Mouse (Mus musculus) hindbrain, embryonic 10.5 days (tissue): ENCODE measurements around the gene Gzma. TPM values are rescaled to one million over a fixed set of nuclear protein-coding genes. Genes with fewer than 3 reads are reported as not detected.

ENCODE experiments used
- polyA plus RNA-seq: library from polyadenylated mRNA; unstranded; fragments of >200 nt; fragmentation: Nextera tagmentation; extraction: Ambion mirVana; gene quantifications from 2 replicates; pipeline ENCODE4 v1.2.1, GENCODE M21; 2016

The Gzma gene
- polyA plus RNA-seq, 1 experiment from 2014 or later = not detected

Other genes starting within 250 kb of the Gzma start
- gene Mtrex, start 173.6 kb downstream of the Gzma start, polyA plus RNA-seq = 70.5 and 89.0 TPM in 2 replicates
- 26.3 and 32.8 TPM in 2 replicates for gene Dhx29, start 173.5 kb downstream of the Gzma start, polyA plus RNA-seq
- gene Ccno, start 113.2 kb downstream of the Gzma start, polyA plus RNA-seq = 4.3 and 4.9 TPM in 2 replicates
- 2.9 and 3.6 TPM in 2 replicates for gene Mcidas, start 107.1 kb downstream of the Gzma start, polyA plus RNA-seq
- 1.7 and 1.9 TPM in 2 replicates for gene Cdc20b, start 65.9 kb downstream of the Gzma start, polyA plus RNA-seq
- 88.0 and 94.2 TPM in 2 replicates for gene Gpx8, start 54.6 kb downstream of the Gzma start, polyA plus RNA-seq
- gene Esm1, start 108.7 kb upstream of the Gzma start, polyA plus RNA-seq = 1.7 and 2.2 TPM in 2 replicates
- not detected in 2 replicates for gene Gzmk, start 124.9 kb upstream of the Gzma start, polyA plus RNA-seq
- gene BC067074, start 192.2 kb upstream of the Gzma start, polyA plus RNA-seq = 1.8 TPM in 2 replicates